Mouse (Mus musculus) heart, postnatal 0 days (tissue): ENCODE data around the gene Slc10a4. TPM values are rescaled to one million over a fixed set of nuclear protein-coding genes. Genes with fewer than 3 reads are reported as not detected.
"Not testable (repeated sequence)": the region's sequence is repeated elsewhere in the genome, so short reads cannot be mapped to it uniquely, and the experiment has no call there.

ENCODE experiments used
- ATAC-seq: fragments of 200-750 bp; cut with Nextera tagmentation; 2 replicates; pipeline ENCODE4 v1.8.0; 2017; ENCODE audit warnings: low read depth, moderate number of reproducible peaks, moderate library complexity; ENCODE audit not compliant: insufficient read depth
- DNase-seq: peaks from one replicate; pipeline ENCODE4 v3.0.0-alpha.2; 2016; ENCODE audit warnings: low spot score
- H3K27ac ChIP-seq: fragments of 300-500 bp; sonication (generic); 2 replicates; pipeline ENCODE4 v1.5.1; 2014; ENCODE audit warnings: low read depth, mild to moderate bottlenecking
- H3K27me3 ChIP-seq: fragments of 300-500 bp; sonication (generic); 2 replicates; pipeline ENCODE4 v1.6.1; 2014; ENCODE audit warnings: low read length, mixed read lengths; ENCODE audit not compliant: control insufficient read depth, insufficient read depth
- H3K36me3 ChIP-seq: fragments of 300-500 bp; sonication (generic); replicated peaks from 2 replicates; pipeline ENCODE4 v1.6.1; 2014; ENCODE audit warnings: low read length, mixed read lengths; ENCODE audit not compliant: control insufficient read depth, insufficient read depth
- H3K4me1 ChIP-seq: fragments of 300-500 bp; sonication (generic); 2 replicates; pipeline ENCODE4 v1.6.1; 2014; ENCODE audit warnings: antibody characterized with exemption; ENCODE audit not compliant: control insufficient read depth, insufficient read depth
- H3K4me2 ChIP-seq: fragments of 300-500 bp; sonication (generic); 2 replicates; pipeline ENCODE4 v1.6.1; 2014; ENCODE audit warnings: low read depth, mild to moderate bottlenecking, low read length, moderate library complexity
- H3K4me3 ChIP-seq: fragments of 300-500 bp; sonication (generic); 2 replicates; pipeline ENCODE4 v1.5.1; 2014; ENCODE audit warnings: low read depth, low read length
- H3K9ac ChIP-seq: fragments of 300-500 bp; sonication (generic); replicated peaks from 2 replicates; pipeline ENCODE4 v1.6.1; 2014; ENCODE audit warnings: low read depth, low read length, mixed read lengths
- H3K9me3 ChIP-seq: fragments of 300-500 bp; sonication (generic); replicated peaks from 2 replicates; pipeline ENCODE4 v1.6.1; 2016; ENCODE audit warnings: low read length; ENCODE audit not compliant: control insufficient read depth
- CTCF ChIP-seq: IDR thresholded peaks from 2 replicates; pipeline ENCODE4 v1.5.1; 2016; ENCODE audit warnings: antibody characterized with exemption, control low read depth, low read depth
- EP300 ChIP-seq: IDR thresholded peaks from 2 replicates; pipeline ENCODE4 v1.6.1; 2016; ENCODE audit warnings: antibody characterized with exemption, low read depth
- WGBS: fragments of 180-500 bp; shearing (Covaris S2); extraction: QIAGEN DNeasy Blood & Tissue Kit; methylation state at CpG from one replicate; pipeline ENCODE4 v1.1.7; 2014; 5-methylcytosine and 5-hydroxymethylcytosine counted together
- polyA plus RNA-seq: library from polyadenylated mRNA; unstranded; fragments of >200 nt; fragmentation: Nextera tagmentation; extraction: Ambion mirVana; gene quantifications from 2 replicates; pipeline ENCODE4 v1.2.1, GENCODE M21; 2015
- total RNA-seq: library from RNA; depleted of rRNA; stranded (reverse); fragments of >200 nt; gene quantifications from 2 replicates; pipeline ENCODE4 v1.2.3, GENCODE M21; 2014; ENCODE audit warnings: low replicate concordance

Gene Slc10a4
- total and polyA plus RNA-seq, 2 experiments from 2014 or later, result 0.19 TPM; not detected in 1

DNA sequence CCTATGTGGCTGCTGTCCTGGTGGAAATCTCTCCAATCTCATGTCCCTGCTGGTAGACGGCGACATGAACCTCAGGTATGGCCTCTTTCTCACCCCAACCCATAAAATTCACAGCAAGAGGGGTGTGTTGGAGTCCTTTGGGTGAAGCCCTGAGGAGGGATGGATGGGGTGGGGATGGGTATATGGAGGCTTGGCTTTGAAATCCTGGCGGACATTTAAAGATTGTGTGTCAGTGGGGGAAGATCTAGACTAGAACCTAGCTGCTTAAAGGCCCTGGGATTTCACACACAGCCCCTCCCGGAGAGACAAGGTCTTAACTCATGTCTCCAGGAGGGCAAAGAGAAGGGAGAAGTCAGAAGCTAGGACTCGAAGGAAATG, 888 bp downstream of the Slc10a4 start:
- Histone ChIP-seq H3K4me2 (peak overlapping the region; percentile 62; the same call in 1 of the 2 replicates), H3K36me3 (no peaks in the 10 kb centered on the region), H3K4me1 (peaks cover 7% of the 10 kb centered on the region), H3K27me3 (peaks cover 22% of the 10 kb centered on the region), H3K4me3 (peak overlapping the region; percentile 42; the same call in 1 of the 2 replicates), H3K27ac (no peak overlapping the region), H3K9ac (no peak overlapping the region), H3K9me3 (no peaks in the 10 kb centered on the region)
- TF ChIP-seq EP300, result no peak
- TF ChIP-seq CTCF, result no peak
- no peak for DNase-seq
- no peak for ATAC-seq
- WGBS, result 35% methylated on average over 5 of the region's 5 CpGs

DNA sequence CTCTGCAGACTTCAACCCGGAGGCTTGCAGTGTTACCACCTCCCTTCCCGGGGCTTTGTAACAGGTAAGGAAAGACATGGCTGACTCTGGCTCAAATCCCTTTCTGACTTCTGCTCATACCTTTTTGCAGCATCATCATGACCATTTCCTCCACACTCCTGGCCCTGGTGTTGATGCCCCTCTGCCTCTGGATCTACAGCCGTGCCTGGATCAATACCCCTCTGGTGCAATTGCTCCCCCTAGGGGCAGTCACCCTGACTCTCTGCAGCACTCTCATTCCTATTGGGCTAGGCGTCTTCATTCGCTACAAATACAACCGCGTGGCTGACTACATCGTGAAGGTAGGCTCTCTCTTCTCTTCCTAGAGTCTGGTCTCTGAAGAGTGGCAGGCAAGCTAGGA, 1.5 kb downstream of the Slc10a4 start:
- not testable (repeated sequence) for H3K9ac ChIP-seq
- peaks cover 22% of the 10 kb centered on the region for H3K27me3 ChIP-seq

DNA sequence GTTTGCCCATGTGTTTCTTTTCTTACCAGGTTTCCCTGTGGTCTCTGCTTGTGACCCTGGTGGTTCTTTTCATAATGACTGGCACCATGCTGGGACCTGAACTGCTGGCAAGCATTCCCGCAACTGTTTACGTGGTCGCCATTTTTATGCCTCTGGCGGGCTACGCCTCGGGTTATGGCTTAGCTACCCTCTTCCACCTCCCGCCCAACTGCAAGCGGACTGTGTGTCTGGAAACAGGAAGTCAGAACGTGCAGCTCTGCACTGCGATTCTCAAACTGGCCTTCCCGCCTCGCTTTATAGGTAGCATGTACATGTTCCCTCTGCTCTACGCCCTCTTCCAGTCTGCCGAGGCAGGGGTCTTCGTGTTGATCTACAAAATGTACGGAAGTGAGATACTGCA, 5.1 kb downstream of the Slc10a4 start:
- not testable (repeated sequence) for H3K4me2 ChIP-seq, H3K9ac ChIP-seq, H3K27ac ChIP-seq, H3K4me3 ChIP-seq, ATAC-seq, H3K4me1 ChIP-seq, H3K36me3 ChIP-seq, H3K9me3 ChIP-seq, DNase-seq
- H3K27me3 ChIP-seq, result peaks cover 15% of the 10 kb centered on the region
- WGBS, result 86% methylated on average over 15 of the region's 16 CpGs

More for the DNA sequence above, 1.5 kb downstream of the Slc10a4 start:
- H3K4me2 ChIP-seq, DNase-seq, H3K27ac ChIP-seq, H3K36me3 ChIP-seq, ATAC-seq, H3K4me3 ChIP-seq, H3K9me3 ChIP-seq, H3K4me1 ChIP-seq: not testable (repeated sequence)
- WGBS, result 39% methylated on average over 8 of the region's 8 CpGs
- peak; percentile 31 for TF ChIP-seq CTCF

DNA sequence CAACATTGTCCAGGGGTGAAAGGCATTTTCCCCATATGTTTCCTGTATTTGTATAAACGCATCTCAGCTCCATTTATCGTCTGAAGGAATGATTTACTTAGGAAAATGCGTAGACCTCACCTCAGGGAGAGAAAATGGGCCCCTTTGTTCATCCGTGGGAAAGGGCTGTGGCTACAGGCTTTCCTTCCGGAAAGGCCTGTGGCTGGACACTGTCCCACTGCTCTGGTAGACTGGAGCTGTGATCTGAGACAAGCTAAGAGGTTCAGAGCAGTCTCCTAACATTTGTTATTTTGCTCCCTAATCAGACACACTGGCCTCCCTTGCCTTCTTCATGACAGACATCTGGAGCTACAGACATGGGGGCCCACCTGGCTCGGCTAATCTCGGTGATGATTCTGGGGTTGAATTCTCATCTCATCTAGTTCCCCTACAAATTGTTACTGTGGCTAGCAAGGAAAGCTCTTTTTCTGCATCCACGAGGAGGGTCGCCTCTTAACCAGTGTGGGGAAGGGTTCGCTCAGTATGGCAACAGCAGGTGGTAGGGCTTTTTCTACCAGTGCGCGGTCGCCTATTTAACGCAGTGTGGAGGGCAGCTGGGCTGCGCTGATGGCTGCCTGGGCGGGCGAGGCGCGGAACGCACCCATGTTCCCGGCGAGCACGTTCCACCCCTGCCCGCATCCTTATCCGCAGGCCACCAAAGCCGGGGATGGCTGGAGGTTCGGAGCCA, 6.4 kb downstream of the Slc10a4 start:
- not testable (repeated sequence) for H3K9me3 ChIP-seq, H3K27me3 ChIP-seq, ATAC-seq, H3K36me3 ChIP-seq, H3K9ac ChIP-seq, H3K4me1 ChIP-seq, DNase-seq
- peak overlapping the region; percentile 40; the same call in 1 of the 2 replicates for H3K4me3 ChIP-seq
- 0 out of 2 replicates have a peak overlapping the region, but pooled peaks have one; percentile 46 for H3K27ac ChIP-seq
- WGBS, result 36% methylated on average over 20 of the region's 27 CpGs
- H3K4me2 ChIP-seq, result peak overlapping the region; percentile 50

DNA sequence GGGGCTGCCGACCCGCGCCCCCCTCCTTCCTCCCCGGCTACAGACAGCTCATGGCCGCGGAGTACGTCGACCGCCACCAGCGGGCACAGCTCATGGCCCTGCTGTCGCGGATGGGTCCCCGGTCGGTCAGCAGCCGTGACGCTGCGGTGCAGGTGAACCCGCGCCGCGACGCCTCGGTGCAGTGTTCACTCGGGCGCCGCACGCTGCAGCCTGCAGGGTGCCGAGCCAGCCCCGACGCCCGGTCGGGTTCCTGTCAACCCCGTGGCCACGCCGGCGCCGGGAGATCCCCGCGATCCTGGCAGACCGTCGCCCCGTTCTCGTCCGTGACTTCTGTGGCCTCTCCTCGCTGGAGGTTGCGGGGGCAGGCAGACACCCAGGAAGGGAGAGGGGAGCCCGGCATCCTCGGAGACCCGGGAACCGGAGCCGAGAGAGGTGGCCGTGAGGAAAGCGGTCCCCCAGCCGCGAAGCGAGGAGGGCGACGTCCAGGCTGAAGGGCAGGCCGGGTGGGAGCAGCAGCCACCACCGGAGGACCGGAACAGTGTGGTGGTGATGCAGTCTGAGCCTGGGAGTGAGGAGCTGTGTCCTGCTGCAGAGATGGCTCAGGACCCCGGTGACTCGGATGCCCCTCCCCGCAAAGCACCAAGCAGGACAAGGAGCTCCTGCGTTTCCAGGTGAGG, 7.1 kb downstream of the Slc10a4 start:
- peak overlapping the region; percentile 50 for H3K4me2 ChIP-seq
- WGBS, result 3% methylated on average over 44 of the region's 65 CpGs
- H3K9ac ChIP-seq, H3K9me3 ChIP-seq, H3K4me1 ChIP-seq, H3K27ac ChIP-seq, H3K36me3 ChIP-seq, DNase-seq, H3K27me3 ChIP-seq: not testable (repeated sequence)
- H3K4me3 ChIP-seq, result peak overlapping the region; percentile 40
- peak; percentile 47 for ATAC-seq

DNA sequence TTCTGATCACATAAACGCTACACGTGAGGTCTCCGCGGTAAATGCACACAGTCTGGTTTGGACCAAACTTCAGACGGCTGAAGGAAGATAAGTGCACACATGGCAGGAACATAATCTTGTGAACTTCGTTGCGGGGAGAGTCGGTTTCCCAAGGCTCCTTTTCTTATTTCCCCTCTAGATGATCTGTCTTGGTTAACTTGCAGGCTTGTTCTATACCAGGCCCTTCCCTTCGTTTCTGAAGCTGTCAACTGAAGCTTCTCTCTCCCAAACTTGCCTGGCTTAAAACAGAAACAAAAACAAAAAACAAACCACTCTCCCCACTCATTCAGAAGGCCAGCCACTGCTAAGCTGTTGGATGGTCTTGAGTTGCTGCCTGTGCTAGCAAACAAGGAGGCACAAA, 8.1 kb downstream of the Slc10a4 start:
- Histone ChIP-seq H3K27ac (no peak overlapping the region), H3K9ac (no peak overlapping the region), H3K9me3 (no peaks in the 10 kb centered on the region), H3K36me3 (no peaks in the 10 kb centered on the region), H3K4me2 (no peak overlapping the region), H3K4me1 (no peaks in the 10 kb centered on the region), H3K27me3 (no peaks in the 10 kb centered on the region), H3K4me3 (no peak overlapping the region)
- ATAC-seq (no peak), DNase-seq (no peak)
- TF ChIP-seq EP300 (no peak), CTCF (no peak)
- 60% methylated on average over 9 of the region's 9 CpGs for WGBS
